Mouse (Mus musculus) megakaryocyte, embryonic 14.5 days (primary cell): Measurements from ENCODE around the gene Dync2li1.

ENCODE experiments used
- FLI1 ChIP-seq: IDR thresholded peaks from 2 replicates; pipeline ENCODE4 v1.6.1; 2012; ENCODE audit warnings: low read length, inconsistent platforms, mixed read lengths
- GATA1 ChIP-seq: IDR thresholded peaks from 3 replicates; pipeline ENCODE4 v1.6.1; 2012; ENCODE audit warnings: mixed read lengths, low read length, inconsistent platforms, borderline replicate concordance

- no peak for TF ChIP-seq GATA1
- TF ChIP-seq FLI1: no peak
These were observed 24.5 kb upstream of the Dync2li1 start for GRCm38 (mm10) chr17:84601805-84602204.
